Mouse (Mus musculus) gastrocnemius, postnatal 36 days (tissue): ENCODE results near the gene Phactr4. TPM values are rescaled to one million over a fixed set of nuclear protein-coding genes. Genes with fewer than 3 reads are reported as not detected.

Experiments used
- microRNA-seq, 2 experiments: library from miRNA; unstranded; fragments of <30 nt; microRNA quantifications; one replicate each; pipeline ENCODE4 v1.2.0; 2021
- total RNA-seq, 2 experiments: library from RNA; stranded (reverse); gene quantifications; 2 replicates each; pipeline ENCODE4 v1.2.3; 2021

Phactr4 gene
- total RNA-seq, 2 experiments from 2014 or later = 10.6 to 11.4 TPM

Small RNA genes within 50 kb of the gene (microRNA-seq; reads per million reads assigned to microRNA genes)
- gene Gm25707 = 0 reads per million in 2 experiments

Other genes starting within 250 kb of the Phactr4 start
- gene Ythdf2, start 210.2 kb downstream of the Phactr4 start, total RNA-seq = 10 to 100 TPM; 21.6 to 27.3 TPM
- 1 to 10 TPM; 6.9 to 8.6 TPM for gene Gmeb1, start 160.9 kb downstream of the Phactr4 start, total RNA-seq
- 10 to 100 TPM; 32.5 to 33.4 TPM for gene Taf12, start 148.1 kb downstream of the Phactr4 start, total RNA-seq
- not detected for gene Rab42, start 119.1 kb downstream of the Phactr4 start, total RNA-seq
- 10 to 100 TPM in 1 of 2 experiments, 1 to 10 TPM in 1; 7.2 to 11.0 TPM for gene Trnau1ap, start 93.0 kb downstream of the Phactr4 start, total RNA-seq
- gene Rcc1, start 68.9 kb downstream of the Phactr4 start, total RNA-seq = 1 to 10 TPM; 6.0 to 6.3 TPM
- gene Med18, start 41.4 kb upstream of the Phactr4 start, total RNA-seq = 1 to 10 TPM; 2.5 to 3.5 TPM
- 1 to 10 TPM; 2.1 to 2.7 TPM for gene Sesn2, start 88.0 kb upstream of the Phactr4 start, total RNA-seq
- gene Atpif1, start 111.2 kb upstream of the Phactr4 start, total RNA-seq = 10 to 100 TPM; 49.5 to 51.2 TPM
- gene Dnajc8, start 113.1 kb upstream of the Phactr4 start, total RNA-seq = 10 to 100 TPM; 40.0 to 47.4 TPM
- gene Ptafr, start 141.6 kb upstream of the Phactr4 start, total RNA-seq = 1 to 10 TPM in 1 of 2 experiments, under 1 TPM in 1; 0.64 to 1.0 TPM
- gene Eya3, start 216.5 kb upstream of the Phactr4 start, total RNA-seq = 10 to 100 TPM; 10.4 to 12.7 TPM